Mouse (Mus musculus): ENCODE results near the gene Map4k1.

GRCm38 (mm10) chr7:28944756-28945415 lies 37.0 kb upstream of the Map4k1 start:
- no peak for TF ChIP-seq GATA1 (IDR thresholded peaks at IDR 0.05; ENCODE audit: borderline replicate concordance, low read length)
- TF ChIP-seq FLI1 (IDR thresholded peaks at IDR 0.05; ENCODE audit: low read length), result no peak

Measured in megakaryocyte, embryonic 14.5 days (primary cell).